Mouse (Mus musculus) erythroblast, embryonic 14.5 days (primary cell): ENCODE data around the gene Camk1d.

Experiments used
- GATA1 ChIP-seq: IDR thresholded peaks from 2 replicates; pipeline ENCODE4 v1.6.1; 2012; ENCODE audit warnings: low read length, inconsistent platforms, mixed read lengths
- TAL1 ChIP-seq: IDR thresholded peaks from 3 replicates; pipeline ENCODE4 v1.6.1; 2012; ENCODE audit warnings: low read length, inconsistent platforms, mixed read lengths

GRCm38 (mm10) chr2:5454830-5455229, 259.5 kb downstream of the Camk1d start:
- TF ChIP-seq GATA1, result no peak
- no peak for TF ChIP-seq TAL1
